In genomic region chr4:138216891-138217392, GRCm38 (mm10) we compare ENCODE assay signal across 1 mouse cellular context.
A peak's percentile ranks its signal among the peaks of the same experiment; 100 is the strongest.
TF ChIP-seq lines count a peak whose summit lies in the region.

No protein-coding gene starts in this region.

TF ChIP-seq in MEL, 35 proteins besides CTCF, POLR2A, EP300 and RAD21 (continued from another document):
- TF ChIP-seq MXI1 (IDR thresholded peaks at IDR 0.05; ENCODE audit: low read depth, low read length) (peak; percentile 63), NELFE (IDR thresholded peaks at IDR 0.05; ENCODE audit: low read depth, low read length) (peak; percentile 90), TCF12 (IDR thresholded peaks at IDR 0.05; ENCODE audit: low read depth, low read length) (peak; percentile 34), ZNF384 (IDR thresholded peaks at IDR 0.05; ENCODE audit: low read depth, low read length) (no peak), KAT2A (conservative IDR thresholded peaks at IDR 0.05; ENCODE audit: low read depth, low read length) (peak; percentile 60), SMC3 (IDR thresholded peaks at IDR 0.05; ENCODE audit: low read depth, low read length) (no peak)
